Mouse (Mus musculus): ENCODE data around the gene 2610002M06Rik. TPM values are rescaled to one million over a fixed set of nuclear protein-coding genes. Genes with fewer than 3 reads are reported as not detected.

The 2610002M06Rik gene
- polyA plus RNA-seq (2017; shearing (Covaris generic)) = 16.2 TPM

DNA sequence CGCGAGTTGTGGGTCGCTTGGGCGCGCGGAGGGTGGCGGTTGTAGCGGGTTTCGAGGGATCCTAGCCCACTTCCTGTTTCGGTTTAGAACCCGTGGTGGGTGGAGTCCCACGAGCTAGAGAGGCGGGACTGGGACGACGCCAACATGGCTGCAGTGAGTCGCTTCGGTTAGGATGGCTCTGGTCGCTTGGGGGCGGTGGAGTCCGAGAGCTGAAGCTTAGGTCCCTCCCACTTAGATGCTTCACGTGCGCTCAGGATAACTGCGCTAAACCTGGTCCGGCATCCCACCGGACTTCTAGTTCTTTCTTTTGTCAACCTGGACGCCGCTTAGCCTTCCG, at the start of gene 2610002M06Rik:
Gene 2610002M06Rik (minus strand): TSS at position 117 of the 337 bp plus-strand sequence.

DNA sequence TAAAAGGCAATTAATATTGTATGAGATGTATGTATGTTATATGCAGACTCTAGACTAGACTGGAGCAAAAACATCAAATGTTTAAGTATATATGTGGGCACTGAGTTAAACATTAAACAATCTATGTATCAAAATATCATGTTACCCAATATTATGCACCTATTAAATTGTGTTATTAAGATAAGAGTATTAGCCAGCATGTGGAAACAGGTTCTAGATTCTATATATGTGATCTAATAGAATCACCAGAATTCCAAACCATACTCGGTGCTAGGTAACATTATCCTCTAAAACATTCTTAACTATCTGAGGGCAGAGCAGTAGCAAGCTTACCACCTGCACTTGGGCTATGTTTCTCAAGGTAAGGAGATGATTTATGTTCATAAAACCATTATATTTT, 23.8 kb downstream of the 2610002M06Rik start, which contains the start of gene Tent5d:
Gene Tent5d (plus strand): TSS at position 301 of the 400 bp plus-strand sequence.

Other genes with a start within 250 kb of the 2610002M06Rik start
- not detected for gene Tbx22, start 148.4 kb downstream of the 2610002M06Rik start, polyA plus RNA-seq (2017; shearing (Covaris generic))
- not detected for gene Tent5d, start 23.7 kb downstream of the 2610002M06Rik start, polyA plus RNA-seq (2017; shearing (Covaris generic))
- gene Gm732, start 132.1 kb upstream of the 2610002M06Rik start, polyA plus RNA-seq (2017; shearing (Covaris generic)) = not detected